Mouse (Mus musculus) bone marrow macrophage, adult 2 months (primary cell): ENCODE measurements around the gene Lmnb2.

Source experiments
- CTCF ChIP-seq: IDR thresholded peaks from 2 replicates; pipeline ENCODE4 v1.5.1; 2012; ENCODE audit warnings: low read depth, mild to moderate bottlenecking, low read length, moderate library complexity
- POLR2A ChIP-seq: IDR thresholded peaks from 2 replicates; pipeline ENCODE4 v1.6.1; 2012; ENCODE audit warnings: mild to moderate bottlenecking, low read depth, low read length, borderline replicate concordance

- no peak for TF ChIP-seq CTCF
- no peak for TF ChIP-seq POLR2A
Observed at GRCm38 (mm10) chr10:80901409-80902272, 16.4 kb downstream of the Lmnb2 start.
